Mouse (Mus musculus): Measurements from ENCODE around the gene Orm2. TPM values are rescaled to one million over a fixed set of nuclear protein-coding genes. Genes with fewer than 3 reads are reported as not detected.

Orm2 gene
- polyA plus RNA-seq, 1 experiment from 2014 or later, result not detected

- Histone ChIP-seq H3K27me3 (ENCODE audit: control insufficient read depth, insufficient read depth, low read length) (no peaks in the 10 kb centered on the region), H3K27ac (replicated peaks) (no peak overlapping the region), H3K9ac (ENCODE audit: low read length) (no peak overlapping the region), H3K36me3 (ENCODE audit: control insufficient read depth, insufficient read depth, low read length) (peaks cover 15% of the 10 kb centered on the region), H3K4me1 (replicated peaks; ENCODE audit: control insufficient read depth, insufficient read depth) (no peaks in the 10 kb centered on the region), H3K4me3 (ENCODE audit: low read depth, low read length) (no peak overlapping the region), H3K4me2 (replicated peaks; ENCODE audit: low read depth) (no peak overlapping the region), H3K9me3 (ENCODE audit: control insufficient read depth, low read length) (no peaks in the 10 kb centered on the region)
- no peak for DNase-seq (ENCODE audit: low spot score)
- TF ChIP-seq CTCF (IDR thresholded peaks at IDR 0.05; ENCODE audit: low read depth), result no peak
- TF ChIP-seq EP300 (optimal IDR thresholded peaks at IDR 0.05), result no peak
- ATAC-seq (ENCODE audit: low FRiP score, low TSS enrichment), result no peak
- WGBS, result 70% methylated on average over 11 of the region's 11 CpGs
Measured at GRCm38 (mm10) chr4:63389887-63390528, 27.8 kb downstream of the Orm2 start.

- no peak overlapping the region for H3K4me3 ChIP-seq (ENCODE audit: low read depth, low read length)
- DNase-seq (ENCODE audit: low spot score) (no peak), ATAC-seq (ENCODE audit: low FRiP score, low TSS enrichment) (no peak)
- H3K27ac ChIP-seq (replicated peaks), result no peak overlapping the region
- no peak overlapping the region for H3K9ac ChIP-seq (ENCODE audit: low read length)
- no peaks in the 10 kb centered on the region for H3K9me3 ChIP-seq (ENCODE audit: control insufficient read depth, low read length)
- WGBS, result 77% methylated on average over 6 of the region's 6 CpGs
- peaks cover 10% of the 10 kb centered on the region for H3K36me3 ChIP-seq (ENCODE audit: control insufficient read depth, insufficient read depth, low read length)
- no peak for TF ChIP-seq EP300 (optimal IDR thresholded peaks at IDR 0.05)
- no peaks in the 10 kb centered on the region for H3K4me1 ChIP-seq (replicated peaks; ENCODE audit: control insufficient read depth, insufficient read depth)
- H3K27me3 ChIP-seq (ENCODE audit: control insufficient read depth, insufficient read depth, low read length), result no peaks in the 10 kb centered on the region
- no peak overlapping the region for H3K4me2 ChIP-seq (replicated peaks; ENCODE audit: low read depth)
Measured at GRCm38 (mm10) chr4:63391322-63391721, 29.1 kb downstream of the Orm2 start.

GRCm38 (mm10) chr4:63397981-63398537 lies 35.8 kb downstream of the Orm2 start:
- ATAC-seq (ENCODE audit: low FRiP score, low TSS enrichment) (no peak), DNase-seq (ENCODE audit: low spot score) (no peak)
- TF ChIP-seq CTCF (IDR thresholded peaks at IDR 0.05; ENCODE audit: low read depth) (no peak), EP300 (optimal IDR thresholded peaks at IDR 0.05) (no peak)
- H3K4me1 ChIP-seq (replicated peaks; ENCODE audit: control insufficient read depth, insufficient read depth), result peaks cover 2% of the 10 kb centered on the region; the same call in 1 of the 2 replicates
- no peak overlapping the region for H3K4me3 ChIP-seq (ENCODE audit: low read depth, low read length)
- peaks cover 7% of the 10 kb centered on the region; the same call in 1 of the 2 replicates for H3K36me3 ChIP-seq (ENCODE audit: control insufficient read depth, insufficient read depth, low read length)
- WGBS, result 85% methylated on average over 10 of the region's 10 CpGs
- no peaks in the 10 kb centered on the region for H3K9me3 ChIP-seq (ENCODE audit: control insufficient read depth, low read length)
- no peaks in the 10 kb centered on the region for H3K27me3 ChIP-seq (ENCODE audit: control insufficient read depth, insufficient read depth, low read length)
- no peak overlapping the region for H3K4me2 ChIP-seq (replicated peaks; ENCODE audit: low read depth)
- no peak overlapping the region for H3K9ac ChIP-seq (ENCODE audit: low read length)
- no peak overlapping the region for H3K27ac ChIP-seq (replicated peaks)

GRCm38 (mm10) chr4:63398854-63399609 lies 36.8 kb downstream of the Orm2 start:
- Histone ChIP-seq H3K27ac (replicated peaks) (peak overlapping the region; percentile 67), H3K36me3 (ENCODE audit: control insufficient read depth, insufficient read depth, low read length) (peaks cover 5% of the 10 kb centered on the region; the same call in 1 of the 2 replicates), H3K9me3 (ENCODE audit: control insufficient read depth, low read length) (no peaks in the 10 kb centered on the region), H3K4me2 (replicated peaks; ENCODE audit: low read depth) (no peak overlapping the region), H3K27me3 (ENCODE audit: control insufficient read depth, insufficient read depth, low read length) (no peaks in the 10 kb centered on the region), H3K9ac (ENCODE audit: low read length) (peak overlapping the region; percentile 31; the same call in 1 of the 2 replicates), H3K4me3 (ENCODE audit: low read depth, low read length) (no peak overlapping the region), H3K4me1 (replicated peaks; ENCODE audit: control insufficient read depth, insufficient read depth) (peaks cover 9% of the 10 kb centered on the region)
- TF ChIP-seq EP300 (optimal IDR thresholded peaks at IDR 0.05), result no peak
- TF ChIP-seq CTCF (IDR thresholded peaks at IDR 0.05; ENCODE audit: low read depth), result no peak
- DNase-seq (ENCODE audit: low spot score) (no peak), ATAC-seq (ENCODE audit: low FRiP score, low TSS enrichment) (no peak)
- 62% methylated on average over 11 of the region's 11 CpGs for WGBS

GRCm38 (mm10) chr4:63399691-63400270 lies 37.5 kb downstream of the Orm2 start:
- DNase-seq (ENCODE audit: low spot score) (no peak), ATAC-seq (ENCODE audit: low FRiP score, low TSS enrichment) (no peak)
- H3K4me1 ChIP-seq (replicated peaks; ENCODE audit: control insufficient read depth, insufficient read depth), result peaks cover 15% of the 10 kb centered on the region
- TF ChIP-seq EP300 (optimal IDR thresholded peaks at IDR 0.05) (no peak), CTCF (IDR thresholded peaks at IDR 0.05; ENCODE audit: low read depth) (no peak)
- H3K27me3 ChIP-seq (ENCODE audit: control insufficient read depth, insufficient read depth, low read length), result no peaks in the 10 kb centered on the region
- peak overlapping the region; percentile 31; the same call in 1 of the 2 replicates for H3K9ac ChIP-seq (ENCODE audit: low read length)
- H3K4me3 ChIP-seq (ENCODE audit: low read depth, low read length), result no peak overlapping the region
- peak overlapping the region; percentile 67 for H3K27ac ChIP-seq (replicated peaks)
- H3K36me3 ChIP-seq (ENCODE audit: control insufficient read depth, insufficient read depth, low read length), result no peaks in the 10 kb centered on the region; the same call in 1 of the 2 replicates
- no peak overlapping the region for H3K4me2 ChIP-seq (replicated peaks; ENCODE audit: low read depth)
- 60% methylated on average over 8 of the region's 8 CpGs for WGBS
- no peaks in the 10 kb centered on the region for H3K9me3 ChIP-seq (ENCODE audit: control insufficient read depth, low read length)

All from stomach, postnatal 0 days (tissue).